ENCODE assay signal across 18 mouse cellular contexts in the genomic region with DNA sequence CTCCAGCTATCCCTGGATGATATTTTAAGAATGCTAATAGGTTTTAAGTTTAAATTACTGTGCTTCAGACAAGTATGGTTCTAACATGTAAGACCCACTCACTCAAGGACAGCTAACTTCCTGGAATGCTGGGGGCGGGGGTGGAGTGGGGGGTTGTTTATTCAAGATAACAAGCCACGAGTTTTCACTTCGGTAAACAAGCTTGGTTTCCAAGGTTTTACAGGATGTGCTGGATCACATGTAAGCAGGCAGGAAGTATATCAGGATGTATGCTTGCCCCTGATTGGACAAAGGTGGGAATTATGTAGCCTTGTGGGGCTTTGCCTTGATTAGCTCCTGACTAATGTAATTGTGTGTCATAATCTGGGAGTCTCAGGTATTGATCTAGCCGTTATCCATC.
DNase-seq lines count a peak whose midpoint lies in the region; ATAC-seq and TF ChIP-seq lines count a peak whose summit lies in the region.
"Had no signal": no experiment of that assay in that cellular context is flagged by ENCODE, and none has a peak within 500 bp of the region (broad histone marks: within the 10 kb centered on the region; RNA-seq: fewer than 3 reads in every experiment).

No protein-coding gene starts in this region.

- H3K9me3 ChIP-seq in heart, embryonic 10.5 days = no peaks in the 10 kb centered on the region
- no peaks in the 10 kb centered on the region for H3K9me3 ChIP-seq in lung, embryonic 14.5 days (ENCODE audit: low read depth, low read length)
- H3K9me3 ChIP-seq: hindbrain, embryonic 13.5 days; limb, embryonic 13.5 days; midbrain, embryonic 15.5 days; neural tube, embryonic 15.5 days had no signal

- 35% methylated on average over 4 of the region's 4 CpGs for WGBS in heart, embryonic 10.5 days
- WGBS in kidney, adult 2 months = 40% methylated on average over 4 of the region's 4 CpGs
- WGBS in lung, embryonic 14.5 days = 27% methylated on average over 4 of the region's 4 CpGs
- WGBS in lung, adult 2 months = 22% methylated on average over 4 of the region's 4 CpGs

- H3K36me3 ChIP-seq in heart, embryonic 10.5 days = no peaks in the 10 kb centered on the region
- no peaks in the 10 kb centered on the region for H3K36me3 ChIP-seq in kidney, adult 2 months (ENCODE audit: control insufficient read depth, insufficient read depth, low read length)
- H3K36me3 ChIP-seq in lung, embryonic 14.5 days (ENCODE audit: insufficient read depth) = no peaks in the 10 kb centered on the region
- H3K36me3 ChIP-seq: embryonic facial prominence, embryonic 13.5 days; G1E; hindbrain, embryonic 13.5 days; limb, embryonic 13.5 days; midbrain, embryonic 15.5 days; neural tube, embryonic 15.5 days had no signal

- H3K4me3 ChIP-seq in heart, embryonic 10.5 days = no peak overlapping the region
- H3K4me3 ChIP-seq in kidney, adult 2 months (ENCODE audit: insufficient read depth, low read depth, low read length) = no peak overlapping the region
- H3K4me3 ChIP-seq in lung, embryonic 14.5 days (ENCODE audit: low read depth, low read length) = no peak overlapping the region
- no peak overlapping the region for H3K4me3 ChIP-seq in lung, adult 2 months (replicated peaks; ENCODE audit: extremely low read depth, low read depth, low read length)
- H3K4me3 ChIP-seq: embryonic facial prominence, embryonic 13.5 days; hindbrain, embryonic 13.5 days; limb, embryonic 13.5 days; midbrain, embryonic 15.5 days; neural tube, embryonic 15.5 days had no signal

- no peak overlapping the region for H3K27ac ChIP-seq in heart, embryonic 10.5 days
- no peak overlapping the region for H3K27ac ChIP-seq in kidney, adult 2 months (ENCODE audit: insufficient read depth, low read depth, low read length)
- H3K27ac ChIP-seq in lung, embryonic 14.5 days (ENCODE audit: low read depth) = no peak overlapping the region
- H3K27ac ChIP-seq: embryonic facial prominence, embryonic 13.5 days; hindbrain, embryonic 13.5 days; limb, embryonic 13.5 days; midbrain, embryonic 15.5 days; neural tube, embryonic 15.5 days had no signal

- TF ChIP-seq CTCF in kidney, adult 2 months (conservative IDR thresholded peaks at IDR 0.05; ENCODE audit: insufficient read depth, insufficient read length, low read depth, low read length) = no peak
- no peak for TF ChIP-seq CTCF in lung, embryonic 14.5 days (IDR thresholded peaks at IDR 0.05; ENCODE audit: low read depth)
- no peak for TF ChIP-seq CTCF in lung, adult 2 months (IDR thresholded peaks at IDR 0.05; ENCODE audit: insufficient read depth, low read length)

- no peak for TF ChIP-seq POLR2A in kidney, adult 2 months (IDR thresholded peaks at IDR 0.05; ENCODE audit: low read depth, low read length)
- no peak for TF ChIP-seq POLR2A in lung, adult 2 months (IDR thresholded peaks at IDR 0.05; ENCODE audit: borderline replicate concordance, extremely low read depth, low read depth, low read length)

- no peak overlapping the region for H3K4me2 ChIP-seq in lung, embryonic 14.5 days
- H3K4me2 ChIP-seq: embryonic facial prominence, embryonic 13.5 days; hindbrain, embryonic 13.5 days; limb, embryonic 13.5 days; midbrain, embryonic 15.5 days; neural tube, embryonic 15.5 days had no signal

- ATAC-seq in lung, embryonic 14.5 days (ENCODE audit: insufficient read depth) = peak; percentile 73
- ATAC-seq: forebrain, embryonic 14.5 days; midbrain, embryonic 15.5 days had no signal

- H3K9ac ChIP-seq in lung, embryonic 14.5 days = no peak overlapping the region
- H3K9ac ChIP-seq: embryonic facial prominence, embryonic 13.5 days; hindbrain, embryonic 13.5 days; limb, embryonic 13.5 days; midbrain, embryonic 15.5 days; neural tube, embryonic 15.5 days had no signal

- DNase-seq in heart, embryonic 10.5 days (ENCODE audit: low spot score) = peak; percentile 76
- DNase-seq in heart, adult 8-10 months (ENCODE audit: low spot score) = no peak
- DNase-seq in kidney, adult 2 months = peak; percentile 14
- no peak for DNase-seq in kidney, adult 18-20 months
- DNase-seq in lung, embryonic 14.5 days = peak; percentile 34
- DNase-seq in lung, adult 2 months = no peak
- peak; percentile 38 for DNase-seq in yolk sac, embryonic 10.5 days (ENCODE audit: low spot score)
- DNase-seq in gastrocnemius, adult 8-10 months (ENCODE audit: low spot score in 2 of 2) = no peak
- DNase-seq: cerebellum, adult 9-11 months; gastrocnemius, postnatal 36 days; thymus, postnatal 36 days had no signal

- no peaks in the 10 kb centered on the region for H3K27me3 ChIP-seq in heart, embryonic 10.5 days (ENCODE audit: insufficient read depth, poor library complexity, severe bottlenecking)
- H3K27me3 ChIP-seq in kidney, adult 2 months (replicated peaks; ENCODE audit: control insufficient read depth, insufficient read depth, low read length) = no peaks in the 10 kb centered on the region
- H3K27me3 ChIP-seq in lung, embryonic 14.5 days (ENCODE audit: insufficient read depth, low read length) = no peaks in the 10 kb centered on the region
- H3K27me3 ChIP-seq: embryonic facial prominence, embryonic 13.5 days; hindbrain, embryonic 13.5 days; limb, embryonic 13.5 days; midbrain, embryonic 15.5 days; neural tube, embryonic 15.5 days had no signal

- H3K4me1 ChIP-seq in heart, embryonic 10.5 days = no peaks in the 10 kb centered on the region
- H3K4me1 ChIP-seq in kidney, adult 2 months (ENCODE audit: control insufficient read depth, insufficient read depth, low read length) = no peaks in the 10 kb centered on the region
- H3K4me1 ChIP-seq in lung, embryonic 14.5 days (ENCODE audit: insufficient read depth) = no peaks in the 10 kb centered on the region
- H3K4me1 ChIP-seq in lung, adult 2 months (ENCODE audit: control insufficient read depth, insufficient read depth, low read length) = no peaks in the 10 kb centered on the region
- H3K4me1 ChIP-seq: embryonic facial prominence, embryonic 13.5 days; hindbrain, embryonic 13.5 days; limb, embryonic 13.5 days; midbrain, embryonic 15.5 days; neural tube, embryonic 15.5 days had no signal

Comparison
In these comparisons a context has a peak if more than half of its experiments do, and no peak if none do; other contexts are left out.
1. DNase-seq: peak in heart, embryonic 10.5 days (single experiment), kidney, adult 2 months (single experiment), lung, embryonic 14.5 days (single experiment) and yolk sac, embryonic 10.5 days (single experiment); none in heart, adult 8-10 months (single experiment), kidney, adult 18-20 months (single experiment), lung, adult 2 months (single experiment) and gastrocnemius, adult 8-10 months (0 of 2).